ENCODE assay signal across 10 mouse cellular contexts in the genomic region with DNA sequence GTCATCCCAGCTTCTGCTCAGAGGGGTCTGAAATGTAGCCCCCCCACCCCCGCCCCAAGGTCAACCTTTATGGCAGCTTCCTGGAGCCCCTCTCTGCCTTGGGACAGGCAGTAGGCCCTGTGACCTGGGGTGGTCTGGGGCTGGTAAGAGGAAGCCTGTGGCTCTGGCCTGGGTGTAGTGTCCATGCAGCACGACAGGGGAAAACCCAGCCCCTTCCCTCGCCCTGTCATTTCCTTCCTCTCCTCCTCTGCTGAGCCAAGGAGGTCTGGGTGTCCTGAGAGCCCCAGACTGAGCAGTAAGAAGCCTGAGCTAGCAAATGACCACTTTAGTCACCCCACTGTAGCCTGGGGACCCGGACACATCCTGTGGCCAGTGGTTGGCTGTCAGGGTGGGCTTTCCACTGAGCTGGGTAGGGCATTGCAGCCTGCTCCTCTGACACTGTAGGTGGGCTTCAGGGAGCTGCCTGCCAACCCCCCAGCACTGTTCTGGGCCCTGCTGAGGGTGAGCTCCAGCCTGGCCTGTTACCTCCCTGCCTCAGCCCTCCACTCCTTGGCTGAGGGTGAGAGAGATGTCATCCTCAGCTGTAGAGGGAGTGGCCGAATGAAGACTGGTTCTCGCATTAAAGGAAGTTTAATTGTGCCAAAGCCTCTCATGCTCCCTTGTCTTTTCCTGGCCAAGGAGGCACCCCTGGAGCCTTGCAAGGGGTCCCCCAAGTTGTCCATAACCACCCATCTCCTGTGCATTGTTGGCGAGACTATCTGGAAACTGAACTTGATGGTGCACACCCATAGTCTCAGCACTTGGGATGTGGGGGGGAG. TPM values are rescaled to one million over a fixed set of nuclear protein-coding genes. Genes with fewer than 3 reads are reported as not detected.
DNase-seq lines count a peak whose midpoint lies in the region; ATAC-seq and TF ChIP-seq lines count a peak whose summit lies in the region.
"Had no signal": no experiment of that assay in that cellular context is flagged by ENCODE, and none has a peak within 500 bp of the region (broad histone marks: within the 10 kb centered on the region; RNA-seq: fewer than 3 reads in every experiment).

No protein-coding gene starts in this region.

- H3K4me1 ChIP-seq in cortical plate, adult 2 months (ENCODE audit: control insufficient read depth, insufficient read depth, low read length), result no peaks in the 10 kb centered on the region
- H3K4me1 ChIP-seq in intestine, embryonic 16.5 days (ENCODE audit: control insufficient read depth, insufficient read depth, low read length), result peaks cover 3% of the 10 kb centered on the region; the same call in 1 of the 2 replicates
- H3K4me1 ChIP-seq in midbrain, embryonic 16.5 days (ENCODE audit: control insufficient read depth, insufficient read depth, low read length), result no peaks in the 10 kb centered on the region

- 75% methylated on average over 7 of the region's 7 CpGs for WGBS in intestine, embryonic 16.5 days
- WGBS in midbrain, embryonic 16.5 days, result 88% methylated on average over 7 of the region's 7 CpGs

- ATAC-seq in intestine, embryonic 16.5 days, result no peak
- no peak for ATAC-seq in inflammation-experienced regulatory T-cells, adult 6 months
- ATAC-seq in midbrain, embryonic 16.5 days, result no peak

- H3K4me2 ChIP-seq in intestine, embryonic 16.5 days (ENCODE audit: low read depth, low read length), result no peak overlapping the region
- H3K4me2 ChIP-seq in midbrain, embryonic 16.5 days (ENCODE audit: low read length), result no peak overlapping the region
- H3K4me2 ChIP-seq: embryonic facial prominence, embryonic 15.5 days; stomach, embryonic 15.5 days had no signal

- no peak for TF ChIP-seq CTCF in cortical plate, adult 2 months (IDR thresholded peaks at IDR 0.05; ENCODE audit: extremely low read depth, insufficient read depth, low read length)

- no peak overlapping the region for H3K4me3 ChIP-seq in cortical plate, adult 2 months (ENCODE audit: insufficient read depth, low read length)
- no peak overlapping the region for H3K4me3 ChIP-seq in intestine, embryonic 16.5 days (ENCODE audit: low read length)
- no peak overlapping the region for H3K4me3 ChIP-seq in midbrain, embryonic 16.5 days (ENCODE audit: low read depth, low read length)
- H3K4me3 ChIP-seq: embryonic facial prominence, embryonic 15.5 days; stomach, embryonic 15.5 days had no signal

- TF ChIP-seq POLR2A in cortical plate, adult 2 months (IDR thresholded peaks at IDR 0.05; ENCODE audit: extremely low read depth, insufficient read depth, low read length), result no peak

- H3K27ac ChIP-seq in cortical plate, adult 2 months (ENCODE audit: insufficient read depth, low read length), result peak overlapping the region; percentile 42; the same call in 1 of the 2 replicates
- peak overlapping the region; percentile 56 for H3K27ac ChIP-seq in intestine, embryonic 16.5 days (ENCODE audit: low read length)
- H3K27ac ChIP-seq in midbrain, embryonic 16.5 days (ENCODE audit: low read length), result no peak overlapping the region
- H3K27ac ChIP-seq: embryonic facial prominence, embryonic 15.5 days; stomach, embryonic 15.5 days had no signal

- 0 out of 2 replicates have a peak overlapping the region, but pooled peaks have one; percentile 11 for H3K9ac ChIP-seq in intestine, embryonic 16.5 days (ENCODE audit: low read depth, low read length)
- no peak overlapping the region for H3K9ac ChIP-seq in midbrain, embryonic 16.5 days (ENCODE audit: low read depth, low read length)
- H3K9ac ChIP-seq: embryonic facial prominence, embryonic 15.5 days; stomach, embryonic 15.5 days had no signal

- no peaks in the 10 kb centered on the region for H3K9me3 ChIP-seq in intestine, embryonic 16.5 days (ENCODE audit: control insufficient read depth, low read length)
- H3K9me3 ChIP-seq in midbrain, embryonic 16.5 days (replicated peaks; ENCODE audit: control insufficient read depth, low read length, poor library complexity, severe bottlenecking), result no peaks in the 10 kb centered on the region
- H3K9me3 ChIP-seq: embryonic facial prominence, embryonic 15.5 days; stomach, embryonic 15.5 days had no signal

- H3K36me3 ChIP-seq in intestine, embryonic 16.5 days (ENCODE audit: control insufficient read depth, insufficient read depth, low read length), result peaks cover 27% of the 10 kb centered on the region
- H3K36me3 ChIP-seq in midbrain, embryonic 16.5 days (ENCODE audit: control insufficient read depth, insufficient read depth, low read length), result peaks cover 34% of the 10 kb centered on the region

- peak; percentile 50 to 82 for DNase-seq in heart, adult 18-20 months
- DNase-seq in heart, postnatal 4 days, result no peak
- DNase-seq in lung, postnatal 4 days, result peak; percentile 58 to 72
- no peak for DNase-seq in urinary bladder, adult 18-20 months (ENCODE audit: low spot score in 2 of 2)

- H3K27me3 ChIP-seq in intestine, embryonic 16.5 days (replicated peaks; ENCODE audit: control insufficient read depth, insufficient read depth, low read length), result no peaks in the 10 kb centered on the region
- no peaks in the 10 kb centered on the region for H3K27me3 ChIP-seq in midbrain, embryonic 16.5 days (ENCODE audit: control insufficient read depth, insufficient read depth, low read depth, low read length)
- H3K27me3 ChIP-seq: embryonic facial prominence, embryonic 15.5 days; stomach, embryonic 15.5 days had no signal

RNA-seq across cellular contexts. Expression of gene Cdc42bpg, which starts 6.6 kb away (rescaled TPM):
- total RNA-seq in heart, adult 18-20 months (2021), result 10 to 100 TPM; 13.8 TPM
- 1 to 10 TPM; 8.2 to 10.0 TPM for total RNA-seq in heart, postnatal 4 days (2021)
- polyA plus RNA-seq in cortical plate, adult 2 months (2012; rRNA removed), result 2.1 and 2.4 TPM in 2 replicates
- polyA plus RNA-seq in intestine, embryonic 16.5 days (2015; fragmentation: Nextera tagmentation; extraction: Ambion mirVana), result 1.2 and 1.5 TPM in 2 replicates
- under 1 TPM; 0.15 to 0.36 (median 0.26) TPM for polyA plus RNA-seq in inflammation-experienced regulatory T-cells, adult 6 months (2017; shearing (Covaris generic))
- polyA plus RNA-seq in midbrain, embryonic 16.5 days (2015; fragmentation: Nextera tagmentation; extraction: Ambion mirVana), result 0.34 and 0.35 TPM in 2 replicates

RNA-seq across cellular contexts. Expression of gene Ehd1, which starts 23.1 kb away (rescaled TPM):
- 100 to 1,000 TPM; 101 to 107 TPM for total RNA-seq in heart, adult 18-20 months (2021)
- 100 to 1,000 TPM in 1 of 2 experiments, 10 to 100 TPM in 1; 97.8 to 114 TPM for total RNA-seq in heart, postnatal 4 days (2021)
- 48.2 and 49.2 TPM in 2 replicates for polyA plus RNA-seq in cortical plate, adult 2 months (2012; rRNA removed)
- polyA plus RNA-seq in intestine, embryonic 16.5 days (2015; fragmentation: Nextera tagmentation; extraction: Ambion mirVana), result 135 and 158 TPM in 2 replicates
- 10 to 100 TPM; 10.8 to 36.2 (median 11.4) TPM for polyA plus RNA-seq in inflammation-experienced regulatory T-cells, adult 6 months (2017; shearing (Covaris generic))
- polyA plus RNA-seq in midbrain, embryonic 16.5 days (2015; fragmentation: Nextera tagmentation; extraction: Ambion mirVana), result 99.6 and 103 TPM in 2 replicates

RNA-seq across cellular contexts. Expression of gene Men1, which starts 35.1 kb away (rescaled TPM):
- 10 to 100 TPM; 13.3 to 14.0 TPM for total RNA-seq in heart, adult 18-20 months (2021)
- 10 to 100 TPM; 16.6 to 18.5 TPM for total RNA-seq in heart, postnatal 4 days (2021)
- 75.2 and 76.5 TPM in 2 replicates for polyA plus RNA-seq in cortical plate, adult 2 months (2012; rRNA removed)
- 61.3 and 61.4 TPM in 2 replicates for polyA plus RNA-seq in intestine, embryonic 16.5 days (2015; fragmentation: Nextera tagmentation; extraction: Ambion mirVana)
- 10 to 100 TPM; 15.8 to 18.7 (median 16.3) TPM for polyA plus RNA-seq in inflammation-experienced regulatory T-cells, adult 6 months (2017; shearing (Covaris generic))
- polyA plus RNA-seq in midbrain, embryonic 16.5 days (2015; fragmentation: Nextera tagmentation; extraction: Ambion mirVana), result 71.4 and 74.8 TPM in 2 replicates

RNA-seq across cellular contexts. Expression of gene Map4k2, which starts 41.3 kb away (rescaled TPM):
- 10 to 100 TPM; 30.7 to 43.0 TPM for total RNA-seq in heart, adult 18-20 months (2021)
- 10 to 100 TPM; 37.5 to 42.8 TPM for total RNA-seq in heart, postnatal 4 days (2021)
- polyA plus RNA-seq in cortical plate, adult 2 months (2012; rRNA removed), result 237 and 248 TPM in 2 replicates
- polyA plus RNA-seq in intestine, embryonic 16.5 days (2015; fragmentation: Nextera tagmentation; extraction: Ambion mirVana), result 7.9 and 10.0 TPM in 2 replicates
- polyA plus RNA-seq in inflammation-experienced regulatory T-cells, adult 6 months (2017; shearing (Covaris generic)), result 100 to 1,000 TPM in 1 of 3 experiments, 10 to 100 TPM in 2; 68.4 to 105 (median 88.5) TPM
- 19.0 and 20.1 TPM in 2 replicates for polyA plus RNA-seq in midbrain, embryonic 16.5 days (2015; fragmentation: Nextera tagmentation; extraction: Ambion mirVana)

RNA-seq across cellular contexts. Expression of gene Atg2a, which starts 58.2 kb away (rescaled TPM):
- total RNA-seq in heart, adult 18-20 months (2021), result 10 to 100 TPM; 21.5 to 22.1 TPM
- 10 to 100 TPM; 15.9 to 16.2 TPM for total RNA-seq in heart, postnatal 4 days (2021)
- polyA plus RNA-seq in cortical plate, adult 2 months (2012; rRNA removed), result 28.9 and 31.0 TPM in 2 replicates
- polyA plus RNA-seq in intestine, embryonic 16.5 days (2015; fragmentation: Nextera tagmentation; extraction: Ambion mirVana), result 7.4 and 8.4 TPM in 2 replicates
- 10 to 100 TPM in 2 of 3 experiments, 1 to 10 TPM in 1; 8.1 to 12.6 (median 11.5) TPM for polyA plus RNA-seq in inflammation-experienced regulatory T-cells, adult 6 months (2017; shearing (Covaris generic))
- 12.9 and 15.5 TPM in 2 replicates for polyA plus RNA-seq in midbrain, embryonic 16.5 days (2015; fragmentation: Nextera tagmentation; extraction: Ambion mirVana)

Comparison
In these comparisons a context has a peak if more than half of its experiments do, and no peak if none do; other contexts are left out.
1. DNase-seq: peak in heart, adult 18-20 months (2 of 2) and lung, postnatal 4 days (2 of 2); none in heart, postnatal 4 days (single experiment) and urinary bladder, adult 18-20 months (0 of 2).